Mouse (Mus musculus) gastrocnemius, postnatal 4 days (tissue): ENCODE measurements around the gene Gm13691. TPM values are rescaled to one million over a fixed set of nuclear protein-coding genes. Genes with fewer than 3 reads are reported as not detected.
"Not testable (repeated sequence)": the region's sequence is repeated elsewhere in the genome, so short reads cannot be mapped to it uniquely, and the experiment has no call there.

Experiments used
- DNase-seq, 2 experiments: peaks; one replicate each; pipeline ENCODE4 v3.0.0; 2021 to 2022; ENCODE audit warnings: low spot score in 2 of 2, mixed read lengths in 2 of 2
- total RNA-seq, 2 experiments: library from RNA; stranded (reverse); gene quantifications; 2 replicates each; pipeline ENCODE4 v1.2.3; 2021

Gene Gm13691
- total RNA-seq, 2 experiments from 2014 or later = 1.2 to 1.5 TPM

GRCm38 (mm10) chr2:84032505-84032904, 42.2 kb downstream of the Gm13691 start:
- no peak for DNase-seq

GRCm38 (mm10) chr2:84035997-84036396, 45.6 kb downstream of the Gm13691 start:
- DNase-seq = no peak

- no peak for DNase-seq
These were observed 47.0 kb downstream of the Gm13691 start for GRCm38 (mm10) chr2:84037304-84037703.

- DNase-seq = not testable (repeated sequence)
These were observed 47.6 kb downstream of the Gm13691 start for GRCm38 (mm10) chr2:84037943-84038342.

- no peak for DNase-seq
These were observed 48.9 kb downstream of the Gm13691 start for GRCm38 (mm10) chr2:84039277-84039676.

Other genes starting within 250 kb of the Gm13691 start
- gene Fam171b, start 177.9 kb upstream of the Gm13691 start, total RNA-seq = 1 to 10 TPM; 7.3 to 9.3 TPM
- not detected for gene Zswim2, start 49.3 kb upstream of the Gm13691 start, total RNA-seq
- gene Gm13698, start 34.9 kb upstream of the Gm13691 start, total RNA-seq = 1 to 10 TPM; 1.2 to 1.5 TPM
- gene Gm13693, start 29.1 kb upstream of the Gm13691 start, total RNA-seq = 1 to 10 TPM; 1.2 to 1.5 TPM
- gene Gm13695, start 23.2 kb upstream of the Gm13691 start, total RNA-seq = not detected
- gene Gm13696, start 17.4 kb upstream of the Gm13691 start, total RNA-seq = 1 to 10 TPM; 1.2 to 1.5 TPM
- 1 to 10 TPM; 1.2 to 1.5 TPM for gene Gm13694, start 11.6 kb upstream of the Gm13691 start, total RNA-seq
- 1 to 10 TPM; 1.2 to 1.5 TPM for gene Gm13697, start 5.8 kb upstream of the Gm13691 start, total RNA-seq